Mouse (Mus musculus): ENCODE measurements around the gene Tbck. TPM values are rescaled to one million over a fixed set of nuclear protein-coding genes. Genes with fewer than 3 reads are reported as not detected.
A peak's percentile ranks its signal among the peaks of the same experiment; 100 is the strongest.

Gene Tbck
- polyA plus RNA-seq, 1 experiment from 2014 or later, result 20.0 TPM

GRCm38 (mm10) chr3:132704216-132704615, 20.3 kb downstream of the Tbck start:
- H3K9me3 ChIP-seq, result no peaks in the 10 kb centered on the region
- H3K27me3 ChIP-seq, result no peaks in the 10 kb centered on the region
- no peaks in the 10 kb centered on the region for H3K4me1 ChIP-seq
- H3K4me3 ChIP-seq, result no peak overlapping the region
- no peak overlapping the region for H3K27ac ChIP-seq
- ATAC-seq (ENCODE audit: borderline replicate concordance, extremely low read depth, low FRiP score, low TSS enrichment), result no peak
- no peak overlapping the region for H3K4me2 ChIP-seq
- H3K36me3 ChIP-seq, result no peaks in the 10 kb centered on the region
- H3K9ac ChIP-seq, result no peak overlapping the region
- WGBS, result 67% methylated on average over 3 of the region's 3 CpGs

- no peaks in the 10 kb centered on the region for H3K36me3 ChIP-seq
- no peaks in the 10 kb centered on the region for H3K27me3 ChIP-seq
- no peak for ATAC-seq (ENCODE audit: borderline replicate concordance, extremely low read depth, low FRiP score, low TSS enrichment)
- H3K4me2 ChIP-seq, result no peak overlapping the region
- no peak overlapping the region for H3K9ac ChIP-seq
- no peak overlapping the region for H3K27ac ChIP-seq
- no peaks in the 10 kb centered on the region for H3K9me3 ChIP-seq
- no peak overlapping the region for H3K4me3 ChIP-seq
- 76% methylated on average over 4 of the region's 4 CpGs for WGBS
- H3K4me1 ChIP-seq, result no peaks in the 10 kb centered on the region
Observed at GRCm38 (mm10) chr3:132706977-132707376, 23.0 kb downstream of the Tbck start.

- no peaks in the 10 kb centered on the region for H3K27me3 ChIP-seq
- no peak overlapping the region for H3K27ac ChIP-seq
- no peak overlapping the region for H3K9ac ChIP-seq
- no peak for ATAC-seq (ENCODE audit: borderline replicate concordance, extremely low read depth, low FRiP score, low TSS enrichment)
- H3K36me3 ChIP-seq, result no peaks in the 10 kb centered on the region
- no peak overlapping the region for H3K4me3 ChIP-seq
- no peaks in the 10 kb centered on the region for H3K9me3 ChIP-seq
- no peaks in the 10 kb centered on the region for H3K4me1 ChIP-seq
- 46% methylated on average over 5 of the region's 5 CpGs for WGBS
- no peak overlapping the region for H3K4me2 ChIP-seq
Observed at GRCm38 (mm10) chr3:132713913-132714312, 30.0 kb downstream of the Tbck start.

GRCm38 (mm10) chr3:132717316-132717715, 33.4 kb downstream of the Tbck start:
- Histone ChIP-seq H3K27me3 (no peaks in the 10 kb centered on the region), H3K4me3 (no peak overlapping the region), H3K4me1 (no peaks in the 10 kb centered on the region), H3K9me3 (no peaks in the 10 kb centered on the region), H3K27ac (no peak overlapping the region), H3K9ac (no peak overlapping the region), H3K4me2 (no peak overlapping the region), H3K36me3 (peaks cover 5% of the 10 kb centered on the region; the same call in 1 of the 2 replicates)
- WGBS, result 94% methylated on average over 4 of the region's 4 CpGs
- no peak for ATAC-seq (ENCODE audit: borderline replicate concordance, extremely low read depth, low FRiP score, low TSS enrichment)

- 85% methylated on average over 3 of the region's 3 CpGs for WGBS
- ATAC-seq (ENCODE audit: borderline replicate concordance, extremely low read depth, low FRiP score, low TSS enrichment), result no peak
Observed at GRCm38 (mm10) chr3:132724326-132724725, 40.4 kb downstream of the Tbck start.

GRCm38 (mm10) chr3:132744287-132745146, 60.6 kb downstream of the Tbck start:
- H3K27ac ChIP-seq, result no peak overlapping the region
- ATAC-seq (ENCODE audit: borderline replicate concordance, extremely low read depth, low FRiP score, low TSS enrichment), result no peak

More at GRCm38 (mm10) chr3:132724326-132724725, 40.4 kb downstream of the Tbck start:
- H3K4me2 ChIP-seq, result no peak overlapping the region
- H3K36me3 ChIP-seq, result peaks cover 18% of the 10 kb centered on the region
- no peak overlapping the region for H3K9ac ChIP-seq
- no peaks in the 10 kb centered on the region for H3K4me1 ChIP-seq
- no peaks in the 10 kb centered on the region for H3K9me3 ChIP-seq
- H3K27ac ChIP-seq, result no peak overlapping the region
- H3K4me3 ChIP-seq, result no peak overlapping the region
- no peaks in the 10 kb centered on the region for H3K27me3 ChIP-seq

GRCm38 (mm10) chr3:132747036-132747435, 63.1 kb downstream of the Tbck start:
- no peaks in the 10 kb centered on the region for H3K36me3 ChIP-seq
- H3K4me2 ChIP-seq, result no peak overlapping the region
- H3K9ac ChIP-seq, result no peak overlapping the region
- H3K27ac ChIP-seq, result no peak overlapping the region
- H3K9me3 ChIP-seq, result no peaks in the 10 kb centered on the region
- no peak overlapping the region for H3K4me3 ChIP-seq
- 15% methylated on average over 3 of the region's 3 CpGs for WGBS
- 0 out of 2 replicates have a peak, but pooled peaks have one; percentile 76 for ATAC-seq (ENCODE audit: borderline replicate concordance, extremely low read depth, low FRiP score, low TSS enrichment)
- 0 out of 2 replicates have a peak, but pooled peaks cover 10% of the 10 kb centered on the region for H3K4me1 ChIP-seq
- H3K27me3 ChIP-seq, result no peaks in the 10 kb centered on the region

More at GRCm38 (mm10) chr3:132744287-132745146, 60.6 kb downstream of the Tbck start:
- H3K4me3 ChIP-seq, result no peak overlapping the region
- 73% methylated on average over 10 of the region's 10 CpGs for WGBS
- 0 out of 2 replicates have a peak, but pooled peaks cover 3% of the 10 kb centered on the region for H3K36me3 ChIP-seq
- H3K9ac ChIP-seq, result no peak overlapping the region
- H3K9me3 ChIP-seq, result no peaks in the 10 kb centered on the region
- no peaks in the 10 kb centered on the region for H3K27me3 ChIP-seq
- no peak overlapping the region for H3K4me2 ChIP-seq
- H3K4me1 ChIP-seq, result 0 out of 2 replicates have a peak, but pooled peaks cover 10% of the 10 kb centered on the region

- Histone ChIP-seq H3K27me3 (no peaks in the 10 kb centered on the region), H3K36me3 (no peaks in the 10 kb centered on the region), H3K27ac (no peak overlapping the region), H3K9me3 (no peaks in the 10 kb centered on the region), H3K4me3 (no peak overlapping the region), H3K4me2 (no peak overlapping the region), H3K4me1 (peaks cover 10% of the 10 kb centered on the region; the same call in 1 of the 2 replicates), H3K9ac (no peak overlapping the region)
- no peak for ATAC-seq (ENCODE audit: borderline replicate concordance, extremely low read depth, low FRiP score, low TSS enrichment)
- 50% methylated on average over 14 of the region's 14 CpGs for WGBS
Observed at GRCm38 (mm10) chr3:132747766-132748165, 63.8 kb downstream of the Tbck start.

GRCm38 (mm10) chr3:132748750-132749149, 64.8 kb downstream of the Tbck start:
- no peak overlapping the region for H3K4me2 ChIP-seq

GRCm38 (mm10) chr3:132752772-132753171, 68.8 kb downstream of the Tbck start:
- peaks cover 10% of the 10 kb centered on the region for H3K4me1 ChIP-seq
- no peak overlapping the region for H3K4me3 ChIP-seq
- no peak overlapping the region for H3K4me2 ChIP-seq
- ATAC-seq (ENCODE audit: borderline replicate concordance, extremely low read depth, low FRiP score, low TSS enrichment), result peak; percentile 75
- no peak overlapping the region for H3K9ac ChIP-seq
- H3K36me3 ChIP-seq, result no peaks in the 10 kb centered on the region
- WGBS, result 20% methylated on average over 4 of the region's 4 CpGs
- H3K9me3 ChIP-seq, result no peaks in the 10 kb centered on the region
- no peaks in the 10 kb centered on the region for H3K27me3 ChIP-seq
- H3K27ac ChIP-seq, result no peak overlapping the region

More at GRCm38 (mm10) chr3:132748750-132749149, 64.8 kb downstream of the Tbck start:
- peak; percentile 49; the same call in 1 of the 2 replicates for ATAC-seq (ENCODE audit: borderline replicate concordance, extremely low read depth, low FRiP score, low TSS enrichment)
- no peak overlapping the region for H3K9ac ChIP-seq
- no peak overlapping the region for H3K27ac ChIP-seq
- peaks cover 15% of the 10 kb centered on the region for H3K4me1 ChIP-seq
- no peaks in the 10 kb centered on the region for H3K9me3 ChIP-seq
- no peak overlapping the region for H3K4me3 ChIP-seq
- no peaks in the 10 kb centered on the region for H3K27me3 ChIP-seq
- H3K36me3 ChIP-seq, result no peaks in the 10 kb centered on the region
- 48% methylated on average over 3 of the region's 3 CpGs for WGBS

GRCm38 (mm10) chr3:132756274-132756673, 72.3 kb downstream of the Tbck start:
- no peak for ATAC-seq (ENCODE audit: borderline replicate concordance, extremely low read depth, low FRiP score, low TSS enrichment)
- H3K9me3 ChIP-seq, result no peaks in the 10 kb centered on the region
- 86% methylated on average over 1 of the region's 1 CpGs for WGBS
- H3K9ac ChIP-seq, result no peak overlapping the region
- no peak overlapping the region for H3K27ac ChIP-seq
- no peak overlapping the region for H3K4me2 ChIP-seq
- H3K36me3 ChIP-seq, result no peaks in the 10 kb centered on the region
- no peak overlapping the region for H3K4me3 ChIP-seq
- no peaks in the 10 kb centered on the region for H3K27me3 ChIP-seq
- peaks cover 5% of the 10 kb centered on the region for H3K4me1 ChIP-seq

GRCm38 (mm10) chr3:132766033-132766726, 82.2 kb downstream of the Tbck start:
- Histone ChIP-seq H3K9me3 (no peaks in the 10 kb centered on the region), H3K27ac (no peak overlapping the region), H3K4me3 (no peak overlapping the region), H3K4me2 (no peak overlapping the region), H3K4me1 (no peaks in the 10 kb centered on the region), H3K27me3 (no peaks in the 10 kb centered on the region), H3K36me3 (0 out of 2 replicates have a peak, but pooled peaks cover 3% of the 10 kb centered on the region), H3K9ac (no peak overlapping the region)
- WGBS, result 87% methylated on average over 17 of the region's 17 CpGs
- ATAC-seq (ENCODE audit: borderline replicate concordance, extremely low read depth, low FRiP score, low TSS enrichment), result no peak
